Mouse (Mus musculus): Measurements from ENCODE around the gene Spns2. TPM values are rescaled to one million over a fixed set of nuclear protein-coding genes. Genes with fewer than 3 reads are reported as not detected.

The Spns2 gene
- total RNA-seq, 2 experiments from 2014 or later: 1.3 to 2.0 TPM

DNA sequence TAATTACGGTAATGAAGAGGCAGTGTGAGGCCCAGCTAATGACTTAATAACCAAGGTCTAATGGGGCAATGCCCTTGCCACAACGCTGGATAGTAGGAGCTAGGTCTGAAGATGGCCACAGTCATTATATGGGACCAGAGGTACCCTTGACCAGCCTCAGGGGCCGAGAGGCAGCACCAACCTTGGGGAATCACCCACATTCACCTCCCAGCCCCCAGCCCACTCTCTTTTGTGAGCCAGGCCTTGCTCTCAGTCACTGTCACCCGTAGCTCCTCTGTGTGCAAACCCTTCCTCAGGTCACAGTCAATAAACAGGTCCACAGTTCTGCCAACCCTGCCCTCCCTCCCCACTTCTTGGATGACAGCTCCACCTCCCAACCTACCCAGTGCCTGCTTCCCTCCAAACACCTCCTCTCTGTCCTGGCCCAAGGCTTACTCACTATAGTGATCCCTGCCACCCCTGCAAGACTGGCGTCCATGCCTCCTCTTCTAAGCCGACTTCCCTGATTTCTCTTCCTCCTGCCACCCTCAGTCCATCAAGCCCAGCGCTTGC is 13.6 kb downstream of the Spns2 start:
- no peak for ATAC-seq (replicated peaks; ENCODE audit: low FRiP score, poor library complexity, severe bottlenecking)

DNA sequence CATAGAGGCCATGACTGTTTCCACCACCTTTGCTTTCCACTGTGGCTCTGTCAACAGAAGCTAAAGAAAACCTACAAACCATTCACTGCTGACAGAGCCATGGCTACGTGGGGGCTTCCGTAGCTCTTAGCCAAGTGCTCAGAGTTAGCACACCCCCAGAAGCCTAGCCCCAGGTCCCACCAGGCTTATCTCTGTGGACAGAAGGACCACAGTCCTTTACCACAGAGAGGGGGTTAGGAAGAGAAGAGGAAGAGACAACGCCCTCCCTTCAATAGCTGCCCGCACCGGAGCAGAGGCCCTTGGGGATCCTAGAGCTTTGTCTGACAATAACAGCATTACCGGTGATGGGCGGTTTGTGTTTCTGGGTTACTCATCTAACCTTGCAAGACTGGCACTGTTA is 14.3 kb downstream of the Spns2 start:
- ATAC-seq (replicated peaks; ENCODE audit: low FRiP score, poor library complexity, severe bottlenecking): no peak

DNA sequence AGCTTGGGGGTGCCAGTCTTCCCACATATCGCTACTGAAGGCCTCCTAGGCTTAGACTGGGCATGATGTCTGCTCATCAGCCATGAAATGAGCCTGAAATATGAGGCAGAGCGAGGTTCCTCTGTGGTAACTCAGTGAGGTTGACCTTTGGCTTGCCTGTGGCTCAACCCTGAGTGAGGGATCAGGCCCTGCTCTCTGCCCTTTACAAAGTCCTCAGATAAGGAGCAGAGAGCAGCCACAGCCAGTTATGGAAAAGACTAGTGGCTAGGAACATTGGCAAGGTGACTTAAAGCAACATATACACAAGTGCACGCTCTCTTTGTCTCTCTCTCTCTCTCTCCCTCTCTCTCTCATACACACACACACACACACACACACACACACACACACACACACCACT is 14.8 kb downstream of the Spns2 start:
- no peak for ATAC-seq (replicated peaks; ENCODE audit: low FRiP score, poor library complexity, severe bottlenecking)

DNA sequence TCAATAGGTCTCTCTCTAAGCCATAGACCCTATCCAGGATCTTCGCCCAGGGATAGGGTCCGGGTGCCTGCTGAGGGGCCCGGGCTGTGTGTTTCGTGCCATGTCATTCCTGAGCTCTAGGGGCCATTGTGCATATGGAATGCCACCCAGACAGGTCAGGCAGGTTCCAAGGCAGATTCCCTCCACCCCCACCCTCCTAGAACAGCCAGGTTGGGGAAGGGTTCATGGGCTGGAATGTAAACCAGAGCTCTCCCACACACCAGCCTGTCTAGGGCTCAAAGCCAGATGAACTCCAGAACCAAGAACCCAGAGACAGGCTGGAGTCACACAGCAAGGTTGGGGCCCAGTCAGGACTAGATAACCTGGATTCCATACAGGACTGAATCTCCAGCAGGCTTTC is 16.2 kb downstream of the Spns2 start:
- ATAC-seq (replicated peaks; ENCODE audit: low FRiP score, poor library complexity, severe bottlenecking): no peak

DNA sequence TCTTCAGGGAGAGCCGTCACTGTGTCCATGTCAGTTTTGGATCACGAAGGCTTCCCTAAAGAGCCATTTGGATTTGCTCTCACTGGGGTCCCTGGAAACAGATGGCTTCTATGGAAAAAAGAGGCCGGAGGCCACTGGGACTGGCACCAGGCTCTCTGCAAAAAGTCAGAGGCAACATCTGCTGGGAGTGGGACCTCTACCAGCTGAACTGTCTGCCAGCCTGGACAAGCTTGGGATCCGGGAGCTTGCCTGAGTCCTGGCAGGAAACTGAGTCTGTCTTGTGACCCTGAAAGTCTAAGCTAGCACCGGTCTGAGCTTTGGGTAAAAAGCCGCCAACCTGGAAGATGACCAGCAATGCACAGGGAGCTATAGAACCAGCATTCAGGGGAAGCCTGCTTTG is 18.3 kb downstream of the Spns2 start:
- ATAC-seq (replicated peaks; ENCODE audit: low FRiP score, poor library complexity, severe bottlenecking): no peak

DNA sequence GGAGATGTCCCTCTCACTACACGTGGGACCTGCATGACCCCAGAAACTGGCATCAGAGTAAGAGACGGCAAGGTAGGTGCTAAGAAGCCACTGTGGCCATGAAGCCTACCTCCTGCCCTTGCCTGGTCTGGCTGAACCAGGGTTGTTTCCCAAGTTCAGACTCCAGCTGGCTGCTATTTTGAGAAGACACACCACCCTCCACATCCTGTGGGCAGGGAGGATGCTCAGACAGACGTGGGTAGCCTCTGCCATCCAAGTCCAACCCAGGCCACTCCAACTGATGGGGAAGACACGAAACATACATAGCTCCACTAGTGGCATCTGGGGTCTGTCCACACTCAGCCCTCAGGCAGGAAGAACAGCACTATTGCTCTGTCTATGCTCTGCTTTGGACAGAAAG is 19.7 kb downstream of the Spns2 start:
- ATAC-seq (replicated peaks; ENCODE audit: low FRiP score, poor library complexity, severe bottlenecking): no peak

DNA sequence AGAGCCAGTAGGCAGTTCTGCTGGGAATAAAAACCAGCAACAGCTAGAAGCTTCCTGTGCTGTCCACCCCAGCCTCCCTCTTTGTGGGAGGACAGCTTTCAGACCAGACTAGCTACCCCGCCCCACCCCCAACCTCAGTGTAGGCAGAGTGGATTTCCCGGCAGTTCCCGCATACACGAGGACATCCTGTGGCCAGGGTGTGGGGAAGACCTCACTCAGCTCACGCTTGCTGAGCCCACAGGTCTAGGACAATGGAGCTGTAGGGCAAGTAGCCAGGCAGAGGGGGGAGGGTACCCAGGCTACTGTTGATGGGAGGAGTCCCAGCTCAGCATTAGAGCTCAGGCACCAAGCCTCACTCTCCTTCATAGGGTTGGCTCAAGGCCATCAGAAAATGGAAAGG is 20.5 kb downstream of the Spns2 start:
- no peak for ATAC-seq (replicated peaks; ENCODE audit: low FRiP score, poor library complexity, severe bottlenecking)

DNA sequence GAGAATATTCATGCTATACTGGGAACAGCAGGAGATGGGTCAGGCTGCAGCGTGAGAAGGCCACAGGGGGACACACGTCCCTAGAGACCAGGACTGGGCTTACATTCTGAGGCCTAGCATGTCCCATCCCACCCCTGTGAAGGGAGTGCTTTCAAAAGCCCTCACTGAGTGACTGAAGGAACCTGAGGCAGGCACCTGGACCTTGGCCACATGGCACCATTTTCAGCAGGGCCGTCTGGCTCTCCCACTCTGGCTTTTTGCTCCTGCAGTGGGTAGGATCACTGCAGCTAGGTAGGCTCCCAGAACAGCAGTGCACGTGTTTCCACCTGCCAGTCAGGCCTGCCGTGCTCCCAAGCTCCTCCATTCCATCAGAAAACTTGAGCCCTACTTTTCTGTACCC is 21.2 kb downstream of the Spns2 start:
- ATAC-seq (replicated peaks; ENCODE audit: low FRiP score, poor library complexity, severe bottlenecking): no peak

DNA sequence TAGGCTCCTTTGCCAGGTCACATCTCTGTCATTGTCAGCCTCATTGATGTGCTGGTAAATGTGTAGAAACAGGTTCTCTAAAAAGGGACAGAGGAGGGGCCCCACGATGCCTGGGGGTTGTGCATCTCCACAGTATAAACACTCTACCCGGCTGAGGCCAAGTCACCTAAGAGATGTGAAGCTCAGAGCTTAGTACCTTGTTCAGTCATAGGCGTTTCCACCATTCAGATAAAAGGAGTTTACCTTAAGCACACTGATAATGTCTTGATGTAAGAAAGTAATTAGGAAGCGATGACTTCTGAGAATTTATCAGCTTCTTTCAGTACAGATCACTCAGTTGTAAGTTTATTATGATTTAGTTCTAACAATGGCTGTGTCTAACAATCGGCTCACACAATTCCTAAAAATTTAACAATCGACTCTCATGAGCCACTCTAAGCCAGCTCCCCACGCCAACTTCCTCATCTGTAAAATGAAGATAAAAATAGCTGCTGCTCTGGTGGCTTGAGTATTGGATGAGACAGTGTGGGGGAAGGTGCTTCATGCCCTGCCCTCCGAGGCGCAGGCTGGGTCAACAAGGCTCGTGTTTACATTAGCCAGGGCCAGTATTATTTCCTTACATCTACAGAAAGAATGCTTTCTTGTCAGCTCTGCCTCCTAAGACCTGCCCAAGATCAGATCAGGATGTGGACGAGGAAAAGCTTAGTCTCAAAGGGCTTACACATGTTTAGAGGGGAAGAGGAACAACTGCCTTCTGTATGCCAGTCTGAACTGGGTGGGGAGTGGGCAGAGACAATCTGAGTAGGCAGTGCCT is 22.8 kb downstream of the Spns2 start:
- ATAC-seq (replicated peaks; ENCODE audit: low FRiP score, poor library complexity, severe bottlenecking): no peak

DNA sequence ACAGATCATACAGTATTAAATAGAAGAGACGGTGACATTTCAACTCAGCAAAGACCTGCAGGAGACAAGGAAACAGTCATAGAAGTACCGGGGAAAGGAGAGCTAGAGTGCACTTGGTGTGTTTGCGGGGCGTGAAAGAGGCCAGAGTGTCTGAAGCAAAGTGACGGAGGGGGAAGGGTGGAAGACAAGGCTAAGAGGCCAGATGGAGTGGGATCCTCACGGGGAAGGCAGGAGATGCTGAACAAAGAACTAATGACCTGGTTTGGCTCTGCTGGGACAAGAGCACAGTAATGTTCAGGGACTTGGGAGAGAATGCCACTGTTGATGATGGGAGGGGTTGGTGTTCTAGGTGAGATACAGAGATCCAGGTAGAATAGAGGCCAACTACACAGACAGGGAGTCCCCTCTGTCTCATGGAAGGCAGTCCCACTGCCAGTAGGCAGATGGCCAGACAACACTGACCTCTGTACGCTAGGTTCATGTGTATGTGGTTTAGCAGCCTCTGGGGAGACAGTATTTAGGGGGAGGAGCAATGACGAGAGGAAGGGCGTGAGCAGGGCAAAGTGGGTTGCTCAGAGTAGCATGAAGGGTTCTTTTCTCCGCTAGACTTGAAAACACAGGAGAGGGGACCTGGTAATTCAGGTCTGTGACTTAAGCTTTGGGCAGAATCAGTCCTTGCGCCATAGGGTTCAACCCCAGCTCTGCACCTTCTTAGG is 23.6 kb downstream of the Spns2 start:
- ATAC-seq (replicated peaks; ENCODE audit: low FRiP score, poor library complexity, severe bottlenecking): no peak

DNA sequence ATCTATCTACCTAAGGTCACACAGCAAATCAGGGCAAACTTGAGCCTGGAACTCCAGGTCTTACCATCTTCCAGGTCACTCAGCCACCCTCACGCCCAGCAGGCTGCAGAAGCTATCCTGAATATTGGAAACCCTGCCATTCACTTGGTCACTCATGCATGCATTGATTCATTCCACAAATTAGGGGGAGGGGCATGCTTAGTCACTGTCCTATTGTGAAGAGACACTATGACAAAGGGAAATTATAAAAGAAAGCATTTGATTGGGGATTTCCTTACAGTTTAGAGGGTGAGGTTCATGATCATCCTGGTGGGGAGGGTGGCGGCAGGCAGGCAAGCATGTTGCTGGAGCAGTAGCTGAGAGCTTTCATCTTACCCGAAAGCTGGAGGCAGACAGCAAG is 24.9 kb downstream of the Spns2 start:
- ATAC-seq (replicated peaks; ENCODE audit: low FRiP score, poor library complexity, severe bottlenecking): no peak

DNA sequence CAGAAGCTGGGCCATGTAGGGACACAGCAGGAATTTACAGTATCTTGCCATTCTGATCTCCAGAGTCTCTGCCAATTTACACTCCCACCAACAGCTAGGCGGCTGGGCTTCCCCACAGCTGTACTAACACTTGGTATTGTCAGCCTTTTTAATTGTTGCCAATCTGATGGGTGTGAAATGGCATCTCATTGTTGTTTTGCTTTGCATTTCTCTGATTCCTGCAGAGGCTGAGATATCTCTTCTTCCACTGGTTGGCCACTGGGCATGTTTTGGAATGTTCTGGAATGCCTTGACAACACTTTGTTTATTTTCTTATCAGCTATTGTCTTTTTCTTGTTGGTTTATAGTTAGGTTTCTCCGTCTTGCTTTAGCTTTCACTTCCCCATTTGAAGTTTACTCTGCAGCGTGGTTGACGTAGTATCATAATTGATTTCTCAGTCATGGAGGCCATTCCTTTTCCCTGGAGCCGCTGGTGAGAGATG is 28.2 kb downstream of the Spns2 start:
- ATAC-seq (replicated peaks; ENCODE audit: low FRiP score, poor library complexity, severe bottlenecking): no peak

DNA sequence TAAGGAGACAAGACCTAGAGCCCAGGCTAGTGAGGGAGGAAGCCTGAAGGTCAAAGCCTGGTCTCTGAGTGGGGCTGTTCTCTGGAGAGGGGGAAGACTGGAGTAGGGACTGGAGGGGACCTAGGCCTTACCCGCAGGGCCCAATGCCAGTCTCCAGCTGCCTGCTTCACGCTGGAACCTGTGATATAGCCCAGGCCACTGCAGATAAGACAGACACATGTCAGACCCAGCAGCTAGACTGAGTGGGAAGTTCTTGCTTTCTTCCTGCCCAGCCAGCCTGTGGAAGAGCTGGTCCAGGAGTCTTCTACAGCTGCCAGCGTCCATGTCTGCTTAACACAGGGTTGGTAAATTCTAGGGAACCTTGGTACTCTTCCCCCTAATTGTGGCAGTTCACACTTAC is 31.2 kb downstream of the Spns2 start:
- ATAC-seq (replicated peaks; ENCODE audit: low FRiP score, poor library complexity, severe bottlenecking): no peak

DNA sequence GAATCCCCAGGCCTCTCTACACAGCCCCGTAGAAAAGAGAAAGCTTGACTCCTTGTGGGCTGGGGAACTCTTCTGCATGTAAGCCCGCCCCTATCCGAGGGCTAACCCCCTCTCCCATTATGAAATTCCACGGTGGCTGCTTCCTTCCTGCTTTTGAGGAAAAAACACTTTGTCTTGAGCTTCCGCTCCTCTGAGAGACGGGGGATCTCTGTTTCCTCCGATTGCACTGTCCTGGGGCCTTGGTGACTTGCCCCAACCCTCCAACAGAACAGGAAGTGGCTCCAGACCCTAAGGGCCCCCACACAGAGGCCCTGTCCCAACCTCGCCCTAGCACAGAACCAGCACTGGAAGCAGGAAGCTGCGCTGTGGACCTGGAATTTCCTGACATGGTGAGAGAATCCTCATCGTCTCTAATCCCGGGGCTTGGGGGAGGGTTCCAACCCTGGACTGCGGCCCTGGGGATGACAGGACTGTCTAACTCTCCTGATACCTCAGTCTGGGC is 31.7 kb downstream of the Spns2 start:
- no peak for ATAC-seq (replicated peaks; ENCODE audit: low FRiP score, poor library complexity, severe bottlenecking)

DNA sequence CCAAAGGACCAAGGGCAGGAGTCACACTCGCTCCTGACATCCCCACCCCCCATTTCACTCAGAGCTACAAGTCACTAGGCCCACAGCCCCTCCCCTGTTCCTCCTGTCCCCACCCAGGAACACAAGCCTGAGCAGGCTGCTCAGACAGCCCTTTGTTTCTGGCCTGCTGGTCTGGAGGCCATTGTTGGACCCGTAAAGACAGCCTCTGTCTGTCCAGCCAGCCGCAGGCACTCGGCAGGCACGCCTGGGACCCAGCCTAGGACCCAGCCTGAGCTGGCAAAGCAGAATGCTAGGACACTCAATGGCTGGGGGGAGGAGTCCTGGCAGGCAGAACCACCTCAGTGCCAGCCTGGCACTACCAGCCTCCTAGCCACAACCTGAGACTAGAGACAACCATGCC is 34.0 kb downstream of the Spns2 start:
- ATAC-seq (replicated peaks; ENCODE audit: low FRiP score, poor library complexity, severe bottlenecking): no peak

DNA sequence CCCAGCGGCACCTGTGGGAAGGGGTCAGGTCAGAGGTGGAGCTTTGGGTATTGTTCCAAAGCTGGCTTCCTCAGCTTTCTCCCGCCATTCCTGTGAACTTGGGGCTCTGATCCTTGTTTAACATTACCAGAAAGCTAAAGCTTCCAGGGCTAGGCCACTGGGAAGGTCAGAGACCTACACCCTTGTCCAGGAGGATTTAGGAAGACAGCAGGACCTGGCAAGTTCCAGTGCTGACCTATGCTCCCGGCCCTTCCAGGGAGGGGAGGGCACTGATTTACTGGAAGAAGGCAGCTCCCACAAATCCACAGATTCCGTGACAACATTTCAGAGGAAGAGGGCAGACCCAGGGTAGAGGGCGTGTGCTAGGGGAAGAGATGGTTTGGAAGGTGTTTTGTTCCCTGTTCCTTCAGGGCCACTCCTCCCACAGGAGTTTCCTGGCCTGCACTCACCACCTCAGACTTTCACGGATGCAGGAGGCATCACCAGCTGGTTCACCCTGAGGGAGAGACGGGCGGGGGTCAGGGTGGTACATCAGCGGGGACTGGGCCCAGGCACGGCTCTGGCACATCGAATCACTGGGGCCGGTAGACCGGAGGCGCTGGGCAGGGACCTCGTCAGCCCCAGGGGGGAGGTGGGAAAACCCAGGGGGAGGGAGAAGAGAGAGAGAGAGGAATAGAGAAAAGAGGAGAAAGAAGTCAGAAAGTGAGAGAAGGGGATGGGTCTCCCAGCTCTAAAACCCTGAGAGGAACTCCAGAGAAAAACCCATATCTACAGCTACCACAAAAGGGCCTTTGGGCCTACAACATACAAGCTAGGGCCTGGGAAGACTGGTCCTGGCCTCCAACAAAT is 36.4 kb downstream of the Spns2 start:
- ATAC-seq (replicated peaks; ENCODE audit: low FRiP score, poor library complexity, severe bottlenecking): no peak

DNA sequence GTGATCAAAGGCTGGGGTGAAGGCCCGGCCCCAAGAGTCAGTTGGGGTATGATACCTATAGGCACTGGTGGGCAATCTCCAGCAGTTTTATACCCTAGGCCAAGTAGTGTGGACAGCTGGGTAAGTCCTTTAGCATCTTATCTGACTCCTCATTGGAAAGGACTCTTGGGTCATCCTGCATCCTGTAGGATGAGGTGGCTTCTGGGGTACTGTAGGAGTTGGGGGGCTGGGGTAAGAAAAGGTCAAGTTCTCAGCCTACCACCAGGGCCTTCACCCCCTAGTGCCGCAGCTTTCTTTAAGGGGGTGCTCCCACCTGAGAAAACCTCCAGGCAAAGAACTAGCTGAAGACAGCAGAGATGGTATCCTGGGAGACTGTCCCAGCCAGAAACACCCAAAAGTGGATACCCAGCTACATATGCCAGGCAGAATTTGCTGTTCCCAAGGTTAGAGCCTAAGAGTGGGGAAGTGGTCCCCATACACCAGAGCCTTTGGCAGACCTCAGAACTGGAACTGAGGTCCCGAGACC is 37.5 kb downstream of the Spns2 start:
- ATAC-seq (replicated peaks; ENCODE audit: low FRiP score, poor library complexity, severe bottlenecking): no peak

DNA sequence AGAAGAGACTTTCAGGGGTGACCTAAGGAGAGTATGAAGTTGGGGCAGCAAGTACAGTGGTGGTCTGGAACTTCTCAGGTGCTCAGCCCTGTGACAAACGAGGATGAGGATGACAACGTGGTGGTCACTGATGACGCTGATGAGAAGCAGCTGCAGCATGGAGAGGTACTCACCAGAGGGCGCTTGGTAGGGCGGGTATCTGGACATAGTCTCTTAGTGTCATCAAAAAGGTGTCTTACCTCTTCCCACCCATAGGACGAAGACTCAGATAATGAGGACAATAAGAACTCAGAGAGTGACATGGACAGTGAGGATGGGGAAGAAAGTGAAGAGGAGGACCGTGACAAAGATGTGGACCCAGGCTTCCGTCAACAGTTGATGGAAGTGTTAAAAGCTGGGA is 42.2 kb downstream of the Spns2 start:
- ATAC-seq (replicated peaks; ENCODE audit: low FRiP score, poor library complexity, severe bottlenecking): no peak

DNA sequence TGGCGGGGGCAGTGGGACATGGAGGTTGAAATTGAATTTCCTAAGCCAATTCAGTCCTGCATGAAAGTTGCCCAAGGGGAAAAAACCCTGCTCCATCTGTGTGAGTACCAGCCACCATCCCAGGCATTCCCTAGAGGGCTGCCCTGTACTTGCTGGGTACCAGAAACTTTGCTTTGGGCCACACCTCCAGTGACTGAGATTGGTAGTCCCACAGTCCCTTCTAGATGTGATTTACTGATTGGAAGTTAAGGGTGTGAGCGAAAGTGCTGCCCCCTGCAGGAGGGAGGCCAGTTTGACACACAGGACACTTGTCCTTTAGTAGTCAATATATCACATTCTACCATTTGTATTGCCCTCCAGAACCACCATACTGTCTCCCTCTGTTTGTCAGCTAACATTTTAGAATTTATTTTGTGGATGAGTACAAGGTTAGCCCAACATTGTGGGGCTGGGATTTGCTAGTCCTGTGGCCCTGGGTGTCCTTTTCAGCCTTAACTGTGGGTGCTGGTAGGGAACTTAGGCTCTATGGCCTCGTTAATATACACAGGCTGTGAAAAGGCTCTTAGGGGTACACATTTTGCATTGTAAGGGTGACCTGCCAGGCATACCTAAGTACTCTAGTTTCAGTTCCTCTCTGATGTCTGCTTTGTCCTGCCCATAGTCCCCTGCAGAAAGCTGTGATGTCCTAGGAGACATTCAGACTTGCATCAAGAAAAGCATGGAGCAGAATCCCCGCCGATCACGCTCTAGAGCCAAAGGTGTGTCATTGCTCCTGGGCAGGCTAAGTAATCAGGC is 43.2 kb downstream of the Spns2 start:
- no peak for ATAC-seq (replicated peaks; ENCODE audit: low FRiP score, poor library complexity, severe bottlenecking)
